Mouse (Mus musculus): ENCODE measurements around the gene Akr1c18.

DNA sequence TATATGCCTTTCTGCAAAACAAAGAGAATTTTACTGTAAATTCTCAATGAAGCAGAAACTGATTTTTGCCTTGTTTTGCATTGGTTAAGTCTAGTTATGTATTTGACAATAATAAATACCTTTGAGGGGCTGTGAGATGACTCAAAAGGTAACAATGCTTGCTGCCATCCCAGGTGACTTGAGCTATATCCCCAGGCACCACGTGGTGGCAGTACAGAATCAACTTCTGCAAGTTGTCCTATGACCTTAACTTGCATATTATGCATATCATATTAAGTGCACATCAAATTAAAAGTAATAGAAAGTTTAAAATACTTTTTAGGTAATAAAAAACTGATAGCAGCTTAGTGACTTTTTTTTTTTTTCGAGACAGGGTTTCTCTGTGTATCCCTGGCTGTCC, 17.4 kb downstream of the Akr1c18 start:
- TF ChIP-seq CTCF (IDR thresholded peaks at IDR 0.05; ENCODE audit: borderline replicate concordance, control insufficient read depth, extremely low read depth, insufficient read depth, low read length, poor library complexity): no peak
- no peak for TF ChIP-seq POLR2A (IDR thresholded peaks at IDR 0.05; ENCODE audit: control insufficient read depth, extremely low read depth, insufficient read depth, low read length, poor library complexity)

Measured in thymus, adult 2 months (tissue).